Mouse (Mus musculus) brain, embryonic 14.5 days (tissue): Measurements from ENCODE around the gene Zic4.

Experiments used
- CTCF ChIP-seq: fragments of 200-500 bp; IDR thresholded peaks from 2 replicates; pipeline ENCODE4 v1.5.1; 2012; ENCODE audit warnings: inconsistent platforms, mild to moderate bottlenecking, moderate library complexity, borderline replicate concordance; ENCODE audit not compliant: insufficient read depth, insufficient read length; ENCODE audit errors: extremely low read depth
- POLR2A ChIP-seq: fragments of 200-500 bp; IDR thresholded peaks from 2 replicates; pipeline ENCODE4 v1.6.1; 2012; ENCODE audit warnings: mild to moderate bottlenecking, inconsistent platforms, borderline replicate concordance; ENCODE audit not compliant: poor library complexity, insufficient read depth, insufficient read length, severe bottlenecking; ENCODE audit errors: extremely low read depth

DNA sequence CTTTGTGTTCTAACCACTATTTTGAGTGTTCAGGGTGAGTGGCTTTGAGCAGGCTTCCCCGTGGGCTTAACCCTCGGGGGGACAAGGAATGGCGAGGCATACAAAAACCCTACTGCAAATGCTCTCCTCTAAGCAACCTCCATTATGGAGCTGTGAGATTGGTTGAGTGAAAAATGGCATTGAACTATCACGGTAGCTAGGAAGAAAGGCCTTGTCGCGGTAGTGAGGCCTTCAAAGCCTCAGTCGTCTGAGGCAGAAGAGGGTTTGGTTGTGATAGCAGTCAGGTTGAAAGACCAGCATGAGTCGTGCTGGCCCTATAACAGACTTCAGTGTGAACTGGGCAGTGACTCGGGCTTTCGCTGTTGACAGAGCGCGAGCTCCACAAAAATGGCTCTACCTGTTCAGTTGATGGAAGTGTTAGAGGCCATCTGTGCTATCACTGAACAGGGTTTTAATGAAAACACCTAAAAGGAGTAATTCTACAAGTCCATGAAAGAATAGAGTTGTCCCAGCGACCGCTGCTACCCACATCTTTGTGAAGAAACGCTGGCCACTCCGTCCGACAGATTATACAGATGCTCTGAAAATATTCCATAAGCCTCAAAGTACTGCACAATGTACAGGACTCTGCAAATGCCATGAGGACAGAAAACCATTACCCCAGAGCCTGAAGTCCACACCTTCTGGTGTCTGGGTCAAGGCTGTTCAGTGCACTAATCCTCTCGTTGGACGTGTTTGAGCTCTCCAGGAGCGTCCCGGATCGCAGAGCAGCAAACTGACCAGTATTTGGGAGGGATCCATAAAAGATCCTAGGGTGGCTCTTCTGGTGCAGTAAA is 7.6 kb upstream of the Zic4 start:
- TF ChIP-seq CTCF = no peak
- TF ChIP-seq POLR2A = no peak
